Mouse (Mus musculus) brown adipose tissue, adult 24 weeks (tissue): ENCODE data around the gene Serpinb7. TPM values are rescaled to one million over a fixed set of nuclear protein-coding genes. Genes with fewer than 3 reads are reported as not detected.

ENCODE experiments used
- H3K27ac ChIP-seq: fragments of 200-500 bp; replicated peaks from 2 replicates; pipeline ENCODE4 v1.5.1; 2012; ENCODE audit warnings: low read depth, mild to moderate bottlenecking, low read length
- H3K4me1 ChIP-seq: fragments of 200-500 bp; 2 replicates; pipeline ENCODE4 v1.6.1; 2012; ENCODE audit warnings: low read length, mixed read lengths; ENCODE audit not compliant: control insufficient read depth, insufficient read depth, insufficient read length
- H3K4me3 ChIP-seq: fragments of 200-500 bp; 2 replicates; pipeline ENCODE4 v1.5.1; 2012; ENCODE audit warnings: low read depth, mild to moderate bottlenecking, low read length, moderate library complexity; ENCODE audit not compliant: insufficient read depth
- polyA plus RNA-seq: library from polyadenylated mRNA; stranded (reverse); fragments of >200 nt; gene quantifications from 2 replicates; pipeline ENCODE4 v1.2.4, GENCODE M21; 2012; ENCODE audit not compliant: missing spikeins, insufficient read depth, insufficient read length

Gene Serpinb7
- polyA plus RNA-seq, 1 experiment, result not detected

- Histone ChIP-seq H3K27ac (no peak overlapping the region), H3K4me3 (no peak overlapping the region), H3K4me1 (no peaks in the 10 kb centered on the region)
Measured at GRCm38 (mm10) chr1:107431253-107431652, 31.8 kb downstream of the Serpinb7 start.

- Histone ChIP-seq H3K4me1 (no peaks in the 10 kb centered on the region), H3K27ac (no peak overlapping the region), H3K4me3 (no peak overlapping the region)
Measured at GRCm38 (mm10) chr1:107435528-107435927, 36.1 kb downstream of the Serpinb7 start.

- Histone ChIP-seq H3K4me1 (no peaks in the 10 kb centered on the region), H3K27ac (no peak overlapping the region), H3K4me3 (no peak overlapping the region)
Measured at GRCm38 (mm10) chr1:107439462-107439861, 40.0 kb downstream of the Serpinb7 start.

GRCm38 (mm10) chr1:107445352-107445751, 45.9 kb downstream of the Serpinb7 start:
- Histone ChIP-seq H3K4me1 (no peaks in the 10 kb centered on the region), H3K4me3 (no peak overlapping the region), H3K27ac (no peak overlapping the region)

GRCm38 (mm10) chr1:107447228-107447931, 47.9 kb downstream of the Serpinb7 start:
- H3K4me3 ChIP-seq, result no peak overlapping the region
- H3K4me1 ChIP-seq, result no peaks in the 10 kb centered on the region
- no peak overlapping the region for H3K27ac ChIP-seq

- Histone ChIP-seq H3K4me1 (no peaks in the 10 kb centered on the region), H3K27ac (no peak overlapping the region), H3K4me3 (no peak overlapping the region)
Measured at GRCm38 (mm10) chr1:107479909-107480308, 80.5 kb downstream of the Serpinb7 start.

GRCm38 (mm10) chr1:107481452-107481851, 82.0 kb downstream of the Serpinb7 start:
- Histone ChIP-seq H3K27ac (no peak overlapping the region), H3K4me1 (no peaks in the 10 kb centered on the region), H3K4me3 (no peak overlapping the region)

GRCm38 (mm10) chr1:107489577-107489976, 90.1 kb downstream of the Serpinb7 start:
- no peak overlapping the region for H3K27ac ChIP-seq
- no peak overlapping the region for H3K4me3 ChIP-seq
- no peaks in the 10 kb centered on the region for H3K4me1 ChIP-seq

- Histone ChIP-seq H3K27ac (no peak overlapping the region), H3K4me1 (no peaks in the 10 kb centered on the region), H3K4me3 (no peak overlapping the region)
Measured at GRCm38 (mm10) chr1:107496789-107497188, 97.3 kb downstream of the Serpinb7 start.

GRCm38 (mm10) chr1:107502025-107502424, 102.6 kb downstream of the Serpinb7 start:
- H3K4me3 ChIP-seq, result no peak overlapping the region
- H3K27ac ChIP-seq, result no peak overlapping the region
- H3K4me1 ChIP-seq, result no peaks in the 10 kb centered on the region

Other genes starting within 250 kb of the Serpinb7 start
- not detected in 2 replicates for gene Serpinb3b, start 121.3 kb upstream of the Serpinb7 start, polyA plus RNA-seq
- not detected in 2 replicates for gene Serpinb3c, start 121.3 kb upstream of the Serpinb7 start, polyA plus RNA-seq
- not detected in 2 replicates for gene Serpinb11, start 38.5 kb upstream of the Serpinb7 start, polyA plus RNA-seq
- not detected in 2 replicates for gene Serpinb2, start 111.8 kb downstream of the Serpinb7 start, polyA plus RNA-seq
- gene Serpinb8, start 190.4 kb downstream of the Serpinb7 start, polyA plus RNA-seq, result 2.3 and 2.7 TPM in 2 replicates